Mouse (Mus musculus) neural tube, embryonic 13.5 days (tissue): ENCODE data around the gene Gm4707. TPM values are rescaled to one million over a fixed set of nuclear protein-coding genes. Genes with fewer than 3 reads are reported as not detected.

ENCODE experiments used
- ATAC-seq: fragments of 200-750 bp; cut with Nextera tagmentation; 2 replicates; pipeline ENCODE4 v1.8.0; 2017; ENCODE audit warnings: low read depth, mild to moderate bottlenecking, moderate TSS enrichment, moderate library complexity
- H3K27ac ChIP-seq: fragments of 300-500 bp; sonication (generic); replicated peaks from 2 replicates; pipeline ENCODE4 v1.5.1; 2015; ENCODE audit warnings: moderate library complexity, mild to moderate bottlenecking, inconsistent platforms
- H3K27me3 ChIP-seq: fragments of 300-500 bp; sonication (generic); 2 replicates; pipeline ENCODE4 v1.6.1; 2015; ENCODE audit warnings: mild to moderate bottlenecking, inconsistent platforms
- H3K36me3 ChIP-seq: fragments of 300-500 bp; sonication (generic); 2 replicates; pipeline ENCODE4 v1.6.1; 2015; ENCODE audit warnings: mild to moderate bottlenecking, inconsistent platforms
- H3K4me1 ChIP-seq: fragments of 300-500 bp; sonication (generic); replicated peaks from 2 replicates; pipeline ENCODE4 v1.6.1; 2015; ENCODE audit warnings: inconsistent platforms
- H3K4me2 ChIP-seq: fragments of 300-500 bp; sonication (generic); 2 replicates; pipeline ENCODE4 v1.6.1; 2015; ENCODE audit warnings: inconsistent platforms, mild to moderate bottlenecking, moderate library complexity
- H3K4me3 ChIP-seq: fragments of 300-500 bp; sonication (generic); 2 replicates; pipeline ENCODE4 v1.5.1; 2015; ENCODE audit warnings: mild to moderate bottlenecking, inconsistent platforms
- H3K9ac ChIP-seq: fragments of 300-500 bp; sonication (generic); 2 replicates; pipeline ENCODE4 v1.6.1; 2015; ENCODE audit warnings: moderate library complexity, mild to moderate bottlenecking, inconsistent platforms
- H3K9me3 ChIP-seq: fragments of 300-500 bp; sonication (generic); 2 replicates; pipeline ENCODE4 v1.6.1; 2016; ENCODE audit warnings: inconsistent platforms
- WGBS: fragments of 180-500 bp; shearing (Covaris S2); methylation state at CpG from one replicate; pipeline ENCODE4 v1.1.7; 2015; 5-methylcytosine and 5-hydroxymethylcytosine counted together
- polyA plus RNA-seq: library from polyadenylated mRNA; unstranded; fragments of >200 nt; fragmentation: Nextera tagmentation; extraction: Ambion mirVana; gene quantifications from 2 replicates; pipeline ENCODE4 v1.2.1, GENCODE M21; 2015

Gm4707 gene
- polyA plus RNA-seq, result 1.7 and 4.7 TPM in 2 replicates

DNA sequence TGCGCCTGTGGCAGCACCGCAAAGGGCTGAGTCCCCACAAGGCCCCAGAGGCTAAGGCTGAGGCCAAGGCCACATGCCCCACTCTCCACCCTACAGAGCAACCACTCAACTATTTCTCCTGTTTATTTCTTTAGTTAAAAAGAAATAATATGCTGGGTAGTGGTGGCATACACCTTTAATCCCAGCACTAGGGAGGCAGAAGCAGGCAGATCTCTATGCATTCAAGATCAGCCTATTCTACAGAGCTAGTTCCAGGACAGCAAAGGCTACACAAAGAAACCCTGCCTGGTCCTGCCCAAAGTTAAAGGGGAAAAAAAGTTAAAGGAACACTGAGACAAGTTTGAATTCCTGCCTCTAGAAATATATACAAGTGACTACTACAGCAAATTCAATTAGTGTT, at the start of gene Gm4707:
Gene Gm4707 (minus strand): TSS at position 101 of the 400 bp plus-strand sequence.
- 97% methylated on average over 2 of the region's 2 CpGs for WGBS
- H3K9ac ChIP-seq, result no peak within 1 kb of the TSS
- H3K4me2 ChIP-seq, result no peak within 1 kb of the TSS
- no peaks in the 10 kb centered on the region for H3K9me3 ChIP-seq
- no peak for ATAC-seq
- H3K27me3 ChIP-seq, result no peaks in the 10 kb centered on the region
- no peaks in the 10 kb centered on the region for H3K4me1 ChIP-seq
- no peak within 1 kb of the TSS for H3K4me3 ChIP-seq
- peaks cover 33% of the 10 kb centered on the region for H3K36me3 ChIP-seq
- no peak within 1 kb of the TSS for H3K27ac ChIP-seq

DNA sequence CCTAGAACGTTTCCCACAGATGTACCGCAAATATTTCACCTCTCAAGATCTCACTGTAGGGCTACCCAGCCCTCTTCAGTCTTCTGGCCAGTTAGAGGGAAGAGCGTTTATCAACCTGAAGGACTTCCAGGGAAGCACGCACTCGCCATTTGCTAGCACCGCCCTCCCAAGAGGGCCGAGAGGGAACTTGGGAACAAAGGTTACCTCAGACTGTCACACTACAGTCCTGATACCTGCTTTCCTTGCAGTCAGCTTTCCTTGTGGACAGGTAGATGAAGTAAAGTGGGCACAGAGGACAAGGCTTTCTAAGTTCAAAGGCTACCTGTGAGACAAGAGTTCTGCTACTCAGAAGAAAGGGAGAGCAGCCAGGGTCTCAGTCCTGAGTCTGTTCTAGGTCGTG, 47.1 kb upstream of the Gm4707 start:
- H3K4me2 ChIP-seq, result no peak overlapping the region
- peaks cover 12% of the 10 kb centered on the region for H3K36me3 ChIP-seq
- no peak overlapping the region for H3K4me3 ChIP-seq
- WGBS, result 89% methylated on average over 8 of the region's 8 CpGs
- H3K27ac ChIP-seq, result no peak overlapping the region
- H3K27me3 ChIP-seq, result no peaks in the 10 kb centered on the region
- no peaks in the 10 kb centered on the region for H3K4me1 ChIP-seq
- no peak for ATAC-seq
- no peak overlapping the region for H3K9ac ChIP-seq
- no peaks in the 10 kb centered on the region for H3K9me3 ChIP-seq

DNA sequence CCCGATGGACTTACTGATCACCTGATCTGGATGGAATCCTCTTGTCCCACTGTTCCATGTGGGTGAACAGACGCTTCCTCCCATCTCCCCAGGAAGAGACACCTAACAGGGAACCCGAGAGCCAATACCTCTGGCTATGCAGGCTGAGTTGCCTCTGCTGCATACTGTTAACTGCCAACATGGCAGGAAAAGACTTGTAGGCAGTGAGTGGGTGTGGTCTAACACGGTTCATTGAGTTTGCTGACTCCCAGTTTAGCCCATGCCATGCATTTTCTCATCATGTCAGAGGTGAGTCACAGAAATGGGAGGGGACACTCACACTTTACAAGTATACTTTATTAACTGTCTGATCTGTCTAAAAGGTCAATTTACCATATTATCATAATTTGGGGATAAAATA, 36.1 kb upstream of the Gm4707 start:
- Histone ChIP-seq H3K9ac (no peak overlapping the region), H3K4me1 (no peaks in the 10 kb centered on the region), H3K27ac (no peak overlapping the region), H3K27me3 (no peaks in the 10 kb centered on the region), H3K36me3 (peaks cover 24% of the 10 kb centered on the region), H3K9me3 (no peaks in the 10 kb centered on the region), H3K4me2 (no peak overlapping the region), H3K4me3 (no peak overlapping the region)
- no peak for ATAC-seq
- WGBS, result 93% methylated on average over 4 of the region's 4 CpGs

DNA sequence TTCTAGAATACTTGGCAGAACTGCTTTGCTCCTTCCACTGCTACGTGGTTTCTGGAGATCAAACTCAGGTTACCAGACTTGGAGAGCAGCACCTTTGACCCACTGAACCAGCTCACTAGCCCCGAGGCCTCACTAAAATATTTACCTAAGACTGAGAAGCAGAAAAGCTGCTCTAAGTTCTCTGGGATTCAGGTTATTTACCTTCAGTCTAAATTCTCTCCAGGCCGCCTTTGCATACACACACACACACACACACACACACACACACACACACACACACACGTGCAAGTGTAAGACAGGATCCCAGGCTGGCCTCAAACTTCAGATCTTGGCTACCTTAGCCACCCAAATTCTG, 31.6 kb upstream of the Gm4707 start:
- H3K27ac ChIP-seq, result no peak overlapping the region
- WGBS, result 90% methylated on average over 4 of the region's 4 CpGs
- H3K27me3 ChIP-seq, result no peaks in the 10 kb centered on the region
- no peak overlapping the region for H3K9ac ChIP-seq
- no peak overlapping the region for H3K4me3 ChIP-seq
- no peak overlapping the region for H3K4me2 ChIP-seq
- no peaks in the 10 kb centered on the region for H3K9me3 ChIP-seq
- 0 out of 2 replicates have a peak, but pooled peaks cover 4% of the 10 kb centered on the region for H3K4me1 ChIP-seq
- peaks cover 8% of the 10 kb centered on the region for H3K36me3 ChIP-seq
- ATAC-seq, result no peak

DNA sequence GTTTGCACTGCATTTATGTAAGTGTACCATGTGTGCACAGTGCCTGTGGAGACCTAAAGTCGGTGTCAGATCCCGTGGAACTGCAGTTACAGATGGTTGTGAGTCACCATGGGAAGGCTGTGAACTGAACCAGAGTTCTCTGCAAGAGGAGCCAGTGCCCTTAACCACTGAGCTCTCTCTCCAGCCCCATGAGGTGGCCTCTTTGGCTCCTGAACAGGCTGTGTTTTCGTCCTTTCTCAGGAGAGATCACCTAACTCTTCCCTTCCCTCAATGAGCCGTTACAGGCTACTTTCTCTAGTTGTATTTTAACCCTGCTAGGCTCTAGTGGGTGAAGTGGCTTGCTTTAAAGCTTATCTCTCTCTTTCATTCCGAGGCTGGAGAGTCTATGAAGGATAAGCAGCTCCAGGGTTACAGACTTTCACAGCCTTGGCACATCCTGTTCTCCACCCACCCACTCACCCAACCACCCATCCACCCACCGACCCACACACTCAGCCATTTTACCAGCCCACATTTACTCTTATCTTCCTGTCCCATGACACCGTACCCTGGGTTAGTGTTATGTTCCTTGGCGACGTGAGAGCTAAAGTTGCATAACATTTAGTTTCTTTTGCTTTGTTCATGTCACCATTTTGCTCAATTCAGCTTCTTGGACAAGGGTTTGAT, 31.1 kb upstream of the Gm4707 start:
- WGBS, result 88% methylated on average over 9 of the region's 9 CpGs
- H3K27ac ChIP-seq, result no peak overlapping the region
- H3K9me3 ChIP-seq, result no peaks in the 10 kb centered on the region
- no peak overlapping the region for H3K4me3 ChIP-seq
- H3K27me3 ChIP-seq, result no peaks in the 10 kb centered on the region
- no peak overlapping the region for H3K4me2 ChIP-seq
- ATAC-seq, result no peak
- peaks cover 6% of the 10 kb centered on the region; the same call in 1 of the 2 replicates for H3K36me3 ChIP-seq
- H3K9ac ChIP-seq, result no peak overlapping the region
- 0 out of 2 replicates have a peak, but pooled peaks cover 9% of the 10 kb centered on the region for H3K4me1 ChIP-seq

DNA sequence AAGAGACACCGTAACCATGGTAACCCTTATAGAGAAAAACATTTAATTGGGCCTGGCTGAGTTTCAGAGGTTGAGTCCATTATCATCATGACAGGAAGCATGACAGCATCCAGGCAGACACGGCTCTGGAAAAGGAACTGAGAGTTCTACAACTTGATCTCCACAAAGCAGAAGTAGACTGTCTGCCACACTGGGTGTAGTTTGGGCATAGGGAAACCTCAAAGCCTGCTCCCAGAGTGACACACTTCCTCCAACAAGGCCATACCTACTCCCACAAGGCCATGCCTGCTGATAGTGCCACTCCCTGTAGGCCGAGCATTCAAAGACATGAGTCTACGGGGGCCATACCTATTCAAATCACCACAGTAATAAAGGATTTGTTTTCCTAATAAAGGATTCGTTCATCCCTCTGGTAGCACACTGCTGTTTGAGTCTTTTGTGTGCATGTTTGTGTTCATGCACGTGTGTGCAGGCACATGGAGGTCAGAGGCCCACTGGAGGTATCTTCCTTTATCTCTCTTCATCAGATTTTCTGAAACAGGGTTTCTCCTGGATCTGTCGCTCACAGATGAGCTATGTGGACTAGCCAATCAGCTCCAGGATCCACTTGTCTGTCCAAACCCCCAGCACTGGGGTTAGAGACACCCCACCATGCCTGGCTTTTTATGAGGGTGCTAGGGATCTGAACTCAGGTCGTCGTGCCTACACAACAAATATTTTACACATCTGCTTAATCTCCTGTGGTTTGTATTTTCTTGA, 30.2 kb upstream of the Gm4707 start:
- H3K27ac ChIP-seq, result no peak overlapping the region
- H3K9me3 ChIP-seq, result no peaks in the 10 kb centered on the region
- 87% methylated on average over 9 of the region's 9 CpGs for WGBS
- H3K4me1 ChIP-seq, result 0 out of 2 replicates have a peak, but pooled peaks cover 10% of the 10 kb centered on the region
- no peaks in the 10 kb centered on the region for H3K27me3 ChIP-seq
- H3K4me2 ChIP-seq, result no peak overlapping the region
- no peaks in the 10 kb centered on the region for H3K36me3 ChIP-seq
- no peak for ATAC-seq
- no peak overlapping the region for H3K9ac ChIP-seq
- no peak overlapping the region for H3K4me3 ChIP-seq

DNA sequence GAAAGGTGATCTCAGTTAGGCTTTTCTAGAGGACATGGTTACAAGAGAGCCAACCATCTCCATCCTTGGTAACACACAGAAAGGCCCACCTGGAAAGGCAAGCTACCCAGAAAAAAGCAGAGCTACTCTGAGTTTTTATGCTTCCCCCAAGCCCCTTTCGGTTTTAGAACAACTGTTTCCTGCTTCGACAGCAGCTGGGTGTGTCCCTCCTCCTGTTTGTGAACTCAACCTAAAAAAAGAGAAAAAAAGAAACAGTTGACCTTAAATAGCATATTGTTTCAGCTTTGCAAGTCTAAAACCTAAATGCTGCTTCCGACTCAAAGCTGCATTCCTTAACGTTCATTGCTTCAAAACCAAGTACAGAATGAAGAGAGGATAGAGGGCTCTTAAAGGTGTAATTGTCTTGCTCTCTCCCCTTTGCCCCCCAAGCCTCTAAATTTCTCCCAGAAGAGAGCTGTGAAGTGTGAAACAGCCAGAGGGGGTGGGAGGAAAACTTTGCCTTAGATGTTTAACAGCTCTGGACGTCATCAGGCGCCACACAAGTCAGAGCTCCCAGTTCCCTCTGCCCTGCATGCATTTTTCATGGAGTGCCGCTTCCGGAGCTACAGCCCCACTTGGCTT, 26.6 kb upstream of the Gm4707 start:
- Histone ChIP-seq H3K9me3 (no peaks in the 10 kb centered on the region), H3K27ac (peak overlapping the region; percentile 38; the same call in 1 of the 2 replicates), H3K27me3 (no peaks in the 10 kb centered on the region), H3K36me3 (no peaks in the 10 kb centered on the region), H3K4me2 (peak overlapping the region; percentile 14), H3K4me3 (no peak overlapping the region), H3K9ac (no peak overlapping the region), H3K4me1 (0 out of 2 replicates have a peak, but pooled peaks cover 10% of the 10 kb centered on the region)
- ATAC-seq, result no peak
- 24% methylated on average over 8 of the region's 8 CpGs for WGBS

DNA sequence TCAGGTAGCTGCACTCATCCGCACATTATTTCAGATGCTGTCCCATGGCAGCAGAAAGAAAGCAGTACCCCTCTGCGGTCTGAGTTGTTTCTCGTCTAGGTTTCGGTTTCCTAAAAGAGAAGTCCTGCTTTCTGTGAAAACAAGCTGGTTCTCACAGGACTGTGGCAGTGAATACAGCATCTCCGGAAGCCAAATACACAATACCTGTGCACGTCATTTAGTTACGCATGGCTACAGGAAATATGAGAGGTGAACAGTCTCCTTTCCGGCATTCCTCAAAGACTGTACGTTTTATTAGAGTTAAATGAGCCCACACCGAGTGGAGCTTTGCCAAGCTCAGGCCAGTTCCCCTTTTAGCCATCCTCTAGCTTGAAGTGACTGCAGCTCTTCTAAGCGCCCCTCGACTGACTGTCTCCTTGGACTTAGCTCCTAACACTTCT, 26.1 kb upstream of the Gm4707 start:
- Histone ChIP-seq H3K36me3 (no peaks in the 10 kb centered on the region), H3K27me3 (no peaks in the 10 kb centered on the region), H3K27ac (peak overlapping the region; percentile 38; the same call in 1 of the 2 replicates), H3K4me3 (no peak overlapping the region), H3K9me3 (no peaks in the 10 kb centered on the region), H3K4me1 (0 out of 2 replicates have a peak, but pooled peaks cover 10% of the 10 kb centered on the region), H3K4me2 (peak overlapping the region; percentile 14), H3K9ac (no peak overlapping the region)
- 62% methylated on average over 12 of the region's 12 CpGs for WGBS
- ATAC-seq, result no peak

DNA sequence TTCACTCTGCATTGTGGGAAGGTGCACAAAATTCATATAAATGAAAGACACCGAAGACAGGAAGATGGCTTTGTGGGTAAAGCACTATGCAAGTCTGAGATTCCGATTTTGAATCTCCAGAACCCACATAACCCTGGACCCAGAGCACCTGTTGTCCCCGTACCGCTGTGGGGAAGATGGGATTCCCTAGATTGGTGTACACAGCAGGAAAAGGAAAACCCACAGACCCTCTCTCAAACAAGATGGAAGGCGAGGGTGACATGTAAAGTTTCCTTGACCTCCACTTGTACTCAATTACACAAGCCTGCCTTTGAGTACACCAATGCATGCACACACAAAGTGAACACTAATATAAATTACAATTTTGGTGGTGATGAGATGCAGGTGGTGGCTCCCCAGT, 25.0 kb upstream of the Gm4707 start:
- Histone ChIP-seq H3K36me3 (no peaks in the 10 kb centered on the region), H3K9me3 (no peaks in the 10 kb centered on the region), H3K27ac (no peak overlapping the region), H3K27me3 (no peaks in the 10 kb centered on the region), H3K9ac (no peak overlapping the region), H3K4me1 (0 out of 2 replicates have a peak, but pooled peaks cover 10% of the 10 kb centered on the region), H3K4me2 (no peak overlapping the region), H3K4me3 (no peak overlapping the region)
- WGBS, result 95% methylated on average over 5 of the region's 5 CpGs
- ATAC-seq, result no peak

DNA sequence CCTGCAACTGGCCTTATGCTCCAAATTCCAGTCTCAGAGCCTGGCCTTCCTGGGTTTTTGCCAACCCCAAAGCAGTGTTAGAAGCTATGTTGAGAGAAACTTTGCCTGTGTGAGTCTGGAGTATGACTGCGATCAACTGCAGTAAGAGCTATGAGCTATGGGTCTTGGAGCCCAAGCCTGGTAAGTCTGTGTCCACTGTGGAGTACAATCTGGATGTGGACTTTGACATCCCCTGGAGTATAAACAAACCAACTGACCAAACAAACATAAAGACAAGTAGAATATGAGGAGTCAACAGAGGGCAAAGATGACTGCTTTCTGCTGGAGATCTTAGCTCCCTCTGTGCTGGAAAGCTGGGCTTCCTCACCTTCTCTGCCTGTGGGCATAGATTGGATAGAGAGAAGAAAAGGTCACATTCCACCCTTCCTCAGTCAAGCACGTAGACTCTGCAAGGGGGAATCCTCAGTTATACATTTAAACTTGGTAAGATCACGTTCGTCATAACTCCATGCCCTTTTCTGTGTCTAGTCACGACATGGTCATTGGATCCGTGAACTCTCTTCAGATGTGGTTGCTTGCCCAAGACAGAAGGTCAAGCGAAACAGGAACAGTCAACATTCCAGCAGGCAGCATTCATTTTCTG, 23.8 kb upstream of the Gm4707 start:
- Histone ChIP-seq H3K9ac (no peak overlapping the region), H3K36me3 (no peaks in the 10 kb centered on the region), H3K27ac (no peak overlapping the region), H3K4me1 (0 out of 2 replicates have a peak, but pooled peaks cover 10% of the 10 kb centered on the region), H3K27me3 (no peaks in the 10 kb centered on the region), H3K4me2 (no peak overlapping the region), H3K4me3 (no peak overlapping the region), H3K9me3 (no peaks in the 10 kb centered on the region)
- no peak for ATAC-seq
- WGBS, result 93% methylated on average over 7 of the region's 7 CpGs

DNA sequence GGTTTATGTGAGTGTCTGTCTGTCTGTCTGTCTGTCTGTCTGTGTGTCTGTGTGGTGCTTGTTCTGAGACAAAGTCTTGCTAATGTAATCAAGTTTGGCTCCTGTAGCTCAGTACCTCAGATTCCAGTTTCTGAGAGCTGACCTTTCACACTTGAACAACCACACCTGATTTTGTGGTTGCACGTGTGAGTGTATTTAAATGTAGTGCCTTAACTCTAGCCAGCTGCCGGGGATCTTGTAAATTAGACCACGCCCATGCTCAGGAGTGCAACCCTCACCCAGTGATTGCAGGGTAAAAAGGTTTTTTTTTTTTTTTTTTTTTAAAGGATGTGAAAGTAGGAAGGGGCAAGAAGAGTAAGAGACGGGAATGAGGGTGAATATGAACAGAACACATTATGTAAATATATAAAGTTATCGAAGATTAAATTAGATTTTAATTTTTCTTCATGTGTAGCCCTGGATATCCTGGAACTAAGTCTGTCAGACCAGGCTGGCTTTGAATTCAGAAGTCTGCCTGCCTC, 19.7 kb upstream of the Gm4707 start:
- ATAC-seq, result no peak
- H3K4me1 ChIP-seq, result peaks cover 8% of the 10 kb centered on the region
- no peak overlapping the region for H3K9ac ChIP-seq
- WGBS, result 73% methylated on average over 5 of the region's 5 CpGs
- no peaks in the 10 kb centered on the region for H3K9me3 ChIP-seq
- H3K4me2 ChIP-seq, result no peak overlapping the region
- no peak overlapping the region for H3K27ac ChIP-seq
- H3K36me3 ChIP-seq, result no peaks in the 10 kb centered on the region
- no peak overlapping the region for H3K4me3 ChIP-seq
- H3K27me3 ChIP-seq, result no peaks in the 10 kb centered on the region
